Mouse (Mus musculus) intestine, embryonic 14.5 days (tissue): ENCODE results near the gene Il34. TPM values are rescaled to one million over a fixed set of nuclear protein-coding genes. Genes with fewer than 3 reads are reported as not detected.

Experiments used
- ATAC-seq: fragments of 200-750 bp; cut with Nextera tagmentation; replicated peaks from 2 replicates; pipeline ENCODE4 v1.8.0; 2017; ENCODE audit warnings: low read depth, moderate number of reproducible peaks, moderate TSS enrichment, moderate library complexity; ENCODE audit not compliant: low FRiP score, low TSS enrichment
- DNase-seq: peaks from one replicate; pipeline ENCODE4 v3.0.0-alpha.2; 2018; ENCODE audit warnings: low spot score
- H3K27ac ChIP-seq: fragments of 300-500 bp; sonication (generic); 2 replicates; pipeline ENCODE4 v1.5.1; 2014; ENCODE audit warnings: low read depth, mild to moderate bottlenecking, control low read depth
- H3K27me3 ChIP-seq: fragments of 300-500 bp; sonication (generic); replicated peaks from 2 replicates; pipeline ENCODE4 v1.6.1; 2014; ENCODE audit warnings: low read length, control low read depth; ENCODE audit not compliant: control insufficient read depth, insufficient read depth
- H3K36me3 ChIP-seq: fragments of 300-500 bp; sonication (generic); 2 replicates; pipeline ENCODE4 v1.6.1; 2014; ENCODE audit warnings: low read length, control low read depth; ENCODE audit not compliant: control insufficient read depth, insufficient read depth
- H3K4me1 ChIP-seq: fragments of 300-500 bp; sonication (generic); replicated peaks from 2 replicates; pipeline ENCODE4 v1.6.1; 2014; ENCODE audit warnings: low read length, control low read depth, mixed read lengths; ENCODE audit not compliant: control insufficient read depth, insufficient read depth
- H3K4me2 ChIP-seq: fragments of 300-500 bp; sonication (generic); 2 replicates; pipeline ENCODE4 v1.6.1; 2014; ENCODE audit warnings: low read length
- H3K4me3 ChIP-seq: fragments of 300-500 bp; sonication (generic); 2 replicates; pipeline ENCODE4 v1.5.1; 2014; ENCODE audit warnings: low read depth, low read length, control low read depth, mixed read lengths
- H3K9ac ChIP-seq: fragments of 300-500 bp; sonication (generic); 2 replicates; pipeline ENCODE4 v1.6.1; 2014; ENCODE audit warnings: mild to moderate bottlenecking, low read length
- H3K9me3 ChIP-seq: fragments of 300-500 bp; sonication (generic); 2 replicates; pipeline ENCODE4 v1.6.1; 2016; ENCODE audit warnings: low read length, control low read depth; ENCODE audit not compliant: control insufficient read depth
- WGBS: fragments of 180-500 bp; shearing (Covaris S2); extraction: QIAGEN DNeasy Blood & Tissue Kit; methylation state at CpG from one replicate; pipeline ENCODE4 v1.1.7; 2014; 5-methylcytosine and 5-hydroxymethylcytosine counted together
- polyA plus RNA-seq: library from polyadenylated mRNA; unstranded; fragments of >200 nt; fragmentation: Nextera tagmentation; extraction: Ambion mirVana; gene quantifications from 2 replicates; pipeline ENCODE4 v1.2.1, GENCODE M21; 2014

The Il34 gene
- polyA plus RNA-seq, 1 experiment from 2014 or later = 1.5 TPM

DNA sequence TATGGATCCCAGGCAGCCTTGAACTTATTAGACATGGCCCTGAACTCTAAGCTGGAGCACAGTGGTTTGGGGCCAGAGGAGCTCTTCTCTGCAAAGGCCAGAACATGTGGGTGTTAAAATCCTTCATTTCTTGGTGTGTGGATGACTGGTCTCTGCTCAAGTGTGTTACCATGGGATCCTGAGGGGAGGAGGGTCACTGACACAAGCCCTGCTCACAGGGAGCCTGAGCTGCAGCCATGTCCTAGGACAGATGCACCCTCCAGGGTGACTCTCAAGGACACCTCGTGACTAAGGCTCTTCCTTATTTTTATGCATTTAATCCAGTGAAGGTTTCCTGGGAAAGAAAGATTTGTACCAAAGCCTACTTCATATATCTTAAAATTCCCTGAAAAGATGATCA lies 107.6 kb downstream of the Il34 start:
- Histone ChIP-seq H3K9me3 (no peaks in the 10 kb centered on the region), H3K4me3 (no peak overlapping the region), H3K4me1 (peaks cover 6% of the 10 kb centered on the region), H3K27me3 (no peaks in the 10 kb centered on the region), H3K9ac (no peak overlapping the region), H3K27ac (no peak overlapping the region), H3K36me3 (no peaks in the 10 kb centered on the region; the same call in 1 of the 2 replicates), H3K4me2 (no peak overlapping the region)
- 74% methylated on average over 1 of the region's 1 CpGs for WGBS
- no peak for ATAC-seq
- DNase-seq = no peak

- Histone ChIP-seq H3K9me3 (no peaks in the 10 kb centered on the region), H3K36me3 (no peaks in the 10 kb centered on the region; the same call in 1 of the 2 replicates), H3K9ac (no peak overlapping the region), H3K4me1 (peaks cover under 1% of the 10 kb centered on the region; the same call in 1 of the 2 replicates), H3K27me3 (no peaks in the 10 kb centered on the region), H3K4me3 (no peak overlapping the region), H3K27ac (no peak overlapping the region), H3K4me2 (no peak overlapping the region)
- no peak for ATAC-seq
- WGBS = 86% methylated on average over 5 of the region's 5 CpGs
- no peak for DNase-seq
Measured at GRCm38 (mm10) chr8:110697571-110697970, 108.2 kb downstream of the Il34 start.

- DNase-seq (no peak), ATAC-seq (no peak)
- Histone ChIP-seq H3K9ac (no peak overlapping the region), H3K27ac (no peak overlapping the region), H3K27me3 (no peaks in the 10 kb centered on the region), H3K4me1 (no peaks in the 10 kb centered on the region), H3K4me2 (no peak overlapping the region), H3K4me3 (no peak overlapping the region), H3K36me3 (no peaks in the 10 kb centered on the region; the same call in 1 of the 2 replicates), H3K9me3 (no peaks in the 10 kb centered on the region)
- 84% methylated on average over 4 of the region's 4 CpGs for WGBS
Measured at GRCm38 (mm10) chr8:110696051-110696450, 109.7 kb downstream of the Il34 start.

GRCm38 (mm10) chr8:110695431-110695830 lies 110.3 kb downstream of the Il34 start:
- no peak overlapping the region for H3K4me2 ChIP-seq
- no peak for DNase-seq
- H3K36me3 ChIP-seq = no peaks in the 10 kb centered on the region; the same call in 1 of the 2 replicates
- H3K4me1 ChIP-seq = no peaks in the 10 kb centered on the region
- no peaks in the 10 kb centered on the region for H3K9me3 ChIP-seq
- no peak overlapping the region for H3K27ac ChIP-seq
- H3K9ac ChIP-seq = no peak overlapping the region
- no peaks in the 10 kb centered on the region for H3K27me3 ChIP-seq
- 92% methylated on average over 5 of the region's 5 CpGs for WGBS
- no peak for ATAC-seq
- no peak overlapping the region for H3K4me3 ChIP-seq

DNA sequence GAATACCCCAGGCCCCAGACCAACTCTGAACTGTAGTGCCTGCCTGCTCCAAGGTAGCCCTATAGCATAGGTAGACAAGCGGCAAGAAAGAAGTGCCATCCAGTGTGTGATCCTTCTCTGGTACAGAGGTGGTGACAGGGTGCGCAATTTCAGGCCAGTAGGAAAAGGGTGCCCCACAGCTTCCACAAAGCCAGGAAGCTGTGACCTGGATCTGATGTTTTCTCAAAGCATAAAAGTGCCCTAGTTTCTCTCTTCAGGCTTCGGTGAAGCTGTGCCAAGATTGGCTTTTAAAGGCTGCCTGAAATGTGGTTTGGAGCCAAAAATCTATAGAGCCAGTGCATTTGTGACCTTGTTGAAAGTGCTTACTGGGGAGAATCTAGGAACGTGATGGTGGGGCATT lies 110.9 kb downstream of the Il34 start:
- H3K9me3 ChIP-seq = no peaks in the 10 kb centered on the region
- H3K4me3 ChIP-seq = no peak overlapping the region
- H3K4me2 ChIP-seq = no peak overlapping the region
- DNase-seq = no peak
- no peak for ATAC-seq
- H3K36me3 ChIP-seq = no peaks in the 10 kb centered on the region; the same call in 1 of the 2 replicates
- no peaks in the 10 kb centered on the region for H3K4me1 ChIP-seq
- H3K27ac ChIP-seq = no peak overlapping the region
- H3K27me3 ChIP-seq = no peaks in the 10 kb centered on the region
- 84% methylated on average over 4 of the region's 4 CpGs for WGBS
- no peak overlapping the region for H3K9ac ChIP-seq

DNA sequence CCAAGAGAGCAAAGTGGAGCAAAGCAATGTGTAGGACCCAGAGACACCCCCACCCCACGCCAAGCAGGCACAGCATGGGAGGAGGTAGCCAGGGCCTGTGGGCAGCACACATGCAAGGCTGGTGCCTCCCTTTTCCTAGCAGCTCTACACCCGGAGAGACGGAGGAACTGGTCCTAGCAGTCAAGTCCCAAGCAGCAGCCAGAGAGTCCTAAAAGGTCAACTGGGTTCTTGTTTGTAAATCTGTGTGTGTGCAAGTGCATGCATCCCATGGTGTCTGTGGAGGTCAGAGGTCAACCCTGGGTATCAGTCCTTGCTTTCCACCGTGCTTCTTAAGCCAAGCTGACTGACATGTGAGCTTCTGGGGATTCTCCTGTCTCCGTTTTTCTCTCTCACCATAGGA lies 111.5 kb downstream of the Il34 start:
- ATAC-seq (no peak), DNase-seq (no peak)
- Histone ChIP-seq H3K4me2 (no peak overlapping the region), H3K4me1 (no peaks in the 10 kb centered on the region), H3K36me3 (no peaks in the 10 kb centered on the region; the same call in none of the 2 replicates), H3K9me3 (no peaks in the 10 kb centered on the region), H3K27ac (no peak overlapping the region), H3K27me3 (no peaks in the 10 kb centered on the region), H3K9ac (no peak overlapping the region), H3K4me3 (no peak overlapping the region)
- 74% methylated on average over 5 of the region's 5 CpGs for WGBS

Other genes with a start within 250 kb of the Il34 start
- gene Vac14, start 187.3 kb downstream of the Il34 start, polyA plus RNA-seq = 24.2 and 27.2 TPM in 2 replicates
- 9.9 and 10.4 TPM in 2 replicates for gene Mtss1l, start 84.4 kb downstream of the Il34 start, polyA plus RNA-seq
- 66.0 and 72.3 TPM in 2 replicates for gene Cog4, start 40.7 kb upstream of the Il34 start, polyA plus RNA-seq
- 149 and 176 TPM in 2 replicates for gene Sf3b3, start 40.9 kb upstream of the Il34 start, polyA plus RNA-seq
- gene Fuk, start 96.6 kb upstream of the Il34 start, polyA plus RNA-seq = 8.2 and 9.6 TPM in 2 replicates
- gene St3gal2, start 114.0 kb upstream of the Il34 start, polyA plus RNA-seq = 11.6 and 13.4 TPM in 2 replicates
- 19.8 and 20.4 TPM in 2 replicates for gene Ddx19a, start 191.9 kb upstream of the Il34 start, polyA plus RNA-seq
- gene Ddx19b, start 225.8 kb upstream of the Il34 start, polyA plus RNA-seq = 7.0 and 7.3 TPM in 2 replicates
- 52.7 and 55.5 TPM in 2 replicates for gene Aars, start 227.2 kb upstream of the Il34 start, polyA plus RNA-seq